ENCODE assay signal across 11 mouse cellular contexts in the genomic region with DNA sequence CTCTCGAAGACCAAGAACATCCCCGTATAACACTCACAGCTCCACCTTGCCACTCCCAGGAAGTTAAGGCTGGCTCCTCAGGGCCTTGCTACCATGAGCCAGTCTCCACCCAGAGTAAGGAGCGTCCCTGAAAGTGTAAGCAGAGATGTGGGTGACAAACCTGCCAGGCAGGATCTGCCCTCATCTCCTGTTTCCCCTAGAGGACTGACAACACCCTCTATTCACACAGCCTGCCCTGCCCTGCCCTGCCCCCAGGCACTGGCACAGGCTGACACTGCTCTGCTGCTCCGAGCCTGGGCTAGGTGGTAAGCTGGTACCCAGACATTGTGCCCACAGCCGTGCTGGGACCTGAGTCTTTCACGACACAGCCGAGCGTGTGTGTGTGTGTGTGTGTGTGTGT. TPM values are rescaled to one million over a fixed set of nuclear protein-coding genes. Genes with fewer than 3 reads are reported as not detected.
DNase-seq lines count a peak whose midpoint lies in the region; ATAC-seq and TF ChIP-seq lines count a peak whose summit lies in the region.
"Had no signal": no experiment of that assay in that cellular context is flagged by ENCODE, and none has a peak within 500 bp of the region (broad histone marks: within the 10 kb centered on the region; RNA-seq: fewer than 3 reads in every experiment).

No protein-coding gene starts in this region.

- no peaks in the 10 kb centered on the region for H3K4me1 ChIP-seq in embryonic facial prominence, embryonic 11.5 days (ENCODE audit: control insufficient read depth, insufficient read depth, low read length)
- H3K4me1 ChIP-seq in embryonic facial prominence, embryonic 10.5 days, result peaks cover 28% of the 10 kb centered on the region
- H3K4me1 ChIP-seq in stomach, embryonic 14.5 days (ENCODE audit: control insufficient read depth, insufficient read depth, low read length), result no peaks in the 10 kb centered on the region
- H3K4me1 ChIP-seq in forebrain, postnatal 0 days (ENCODE audit: insufficient read depth), result no peaks in the 10 kb centered on the region

- H3K4me3 ChIP-seq in embryonic facial prominence, embryonic 11.5 days (ENCODE audit: low read depth, low read length), result no peak overlapping the region
- no peak overlapping the region for H3K4me3 ChIP-seq in embryonic facial prominence, embryonic 10.5 days
- no peak overlapping the region for H3K4me3 ChIP-seq in stomach, embryonic 14.5 days (ENCODE audit: low read depth, low read length)
- no peak overlapping the region for H3K4me3 ChIP-seq in forebrain, postnatal 0 days (ENCODE audit: low read depth, low read length)

- H3K9me3 ChIP-seq in embryonic facial prominence, embryonic 11.5 days (replicated peaks; ENCODE audit: control insufficient read depth, low read length), result no peaks in the 10 kb centered on the region
- no peaks in the 10 kb centered on the region for H3K9me3 ChIP-seq in embryonic facial prominence, embryonic 10.5 days
- H3K9me3 ChIP-seq in stomach, embryonic 14.5 days (ENCODE audit: control insufficient read depth, low read depth, low read length), result no peaks in the 10 kb centered on the region
- H3K9me3 ChIP-seq in forebrain, postnatal 0 days (ENCODE audit: low read length), result no peaks in the 10 kb centered on the region

- H3K27me3 ChIP-seq in embryonic facial prominence, embryonic 11.5 days (ENCODE audit: control insufficient read depth, insufficient read depth, low read length), result no peaks in the 10 kb centered on the region
- no peaks in the 10 kb centered on the region for H3K27me3 ChIP-seq in embryonic facial prominence, embryonic 10.5 days (replicated peaks; ENCODE audit: low read depth, poor library complexity, severe bottlenecking)
- H3K27me3 ChIP-seq in stomach, embryonic 14.5 days (ENCODE audit: control insufficient read depth, insufficient read depth, low read length), result no peaks in the 10 kb centered on the region
- no peaks in the 10 kb centered on the region for H3K27me3 ChIP-seq in forebrain, postnatal 0 days (ENCODE audit: insufficient read depth, low read length)

- no peak overlapping the region for H3K4me2 ChIP-seq in embryonic facial prominence, embryonic 11.5 days (ENCODE audit: low read depth, low read length)
- H3K4me2 ChIP-seq in stomach, embryonic 14.5 days (replicated peaks; ENCODE audit: low read depth, low read length), result no peak overlapping the region
- H3K4me2 ChIP-seq in forebrain, postnatal 0 days (ENCODE audit: low read depth), result no peak overlapping the region

- no peak overlapping the region for H3K27ac ChIP-seq in embryonic facial prominence, embryonic 11.5 days (replicated peaks; ENCODE audit: low read depth, low read length)
- no peak overlapping the region for H3K27ac ChIP-seq in embryonic facial prominence, embryonic 10.5 days (replicated peaks)
- 0 out of 2 replicates have a peak overlapping the region, but pooled peaks have one; percentile 52 for H3K27ac ChIP-seq in stomach, embryonic 14.5 days (ENCODE audit: low read length)
- H3K27ac ChIP-seq in forebrain, postnatal 0 days (ENCODE audit: low read depth, low read length), result no peak overlapping the region

- 65% methylated on average over 8 of the region's 8 CpGs for WGBS in embryonic facial prominence, embryonic 11.5 days
- WGBS in embryonic facial prominence, embryonic 10.5 days, result 60% methylated on average over 8 of the region's 8 CpGs
- 58% methylated on average over 7 of the region's 8 CpGs for WGBS in stomach, embryonic 14.5 days
- 73% methylated on average over 8 of the region's 8 CpGs for WGBS in forebrain, postnatal 0 days

- DNase-seq in embryonic facial prominence, embryonic 11.5 days (ENCODE audit: low spot score), result no peak
- no peak for DNase-seq in embryonic facial prominence, embryonic 10.5 days (ENCODE audit: low spot score)
- peak; percentile 61 to 75 for DNase-seq in lung, adult 18-20 months
- no peak for DNase-seq in lung, postnatal 14 days
- no peak for DNase-seq in forebrain, postnatal 0 days
- DNase-seq: cerebellum, postnatal 14 days; left cerebral cortex, postnatal 4 days had no signal

- no peak for TF ChIP-seq CTCF in forebrain, postnatal 0 days (IDR thresholded peaks at IDR 0.05; ENCODE audit: low read depth)

- 0 out of 2 replicates have a peak, but pooled peaks have one; percentile 42 for ATAC-seq in embryonic facial prominence, embryonic 11.5 days (replicated peaks; ENCODE audit: insufficient number of reproducible peaks, low FRiP score, low TSS enrichment, low read depth)
- peak; percentile 46 to 61; a peak in 3 of 4 replicates for ATAC-seq in hematopoietic stem cell, adult 5-6 weeks (replicated peaks in 1 of 2; ENCODE audit: insufficient read depth in 1 of 2, low FRiP score in 2 of 2, low TSS enrichment in 1 of 2, low read depth in 1 of 2, poor library complexity in 2 of 2, severe bottlenecking in 2 of 2)
- peak; percentile 73 for ATAC-seq in stomach, embryonic 14.5 days (ENCODE audit: insufficient number of reproducible peaks, insufficient read depth, low FRiP score, low read depth)
- no peak for ATAC-seq in granulocyte monocyte progenitor cell, adult 5-6 weeks (replicated peaks; ENCODE audit: poor library complexity, severe bottlenecking)
- ATAC-seq in forebrain, postnatal 0 days, result no peak

- H3K9ac ChIP-seq in embryonic facial prominence, embryonic 11.5 days (replicated peaks; ENCODE audit: low read length), result no peak overlapping the region
- H3K9ac ChIP-seq in stomach, embryonic 14.5 days (replicated peaks; ENCODE audit: low read depth, low read length), result no peak overlapping the region
- no peak overlapping the region for H3K9ac ChIP-seq in forebrain, postnatal 0 days

- no peaks in the 10 kb centered on the region for H3K36me3 ChIP-seq in embryonic facial prominence, embryonic 11.5 days (replicated peaks; ENCODE audit: control insufficient read depth, insufficient read depth, low read depth, low read length)
- no peaks in the 10 kb centered on the region for H3K36me3 ChIP-seq in embryonic facial prominence, embryonic 10.5 days (replicated peaks)
- no peaks in the 10 kb centered on the region for H3K36me3 ChIP-seq in stomach, embryonic 14.5 days (ENCODE audit: control insufficient read depth, insufficient read depth, low read length)
- H3K36me3 ChIP-seq in forebrain, postnatal 0 days (ENCODE audit: insufficient read depth), result no peaks in the 10 kb centered on the region

RNA-seq across cellular contexts. Expression of a gene that starts 27.0 kb away (rescaled TPM):
- polyA plus RNA-seq in embryonic facial prominence, embryonic 11.5 days (2014; fragmentation: Nextera tagmentation; extraction: Ambion mirVana), result 6.6 and 7.3 TPM in 2 replicates
- 10.4 and 11.1 TPM in 2 replicates for polyA plus RNA-seq in embryonic facial prominence, embryonic 10.5 days (2016; fragmentation: Nextera tagmentation; extraction: Ambion mirVana)
- 10.6 and 12.8 TPM in 2 replicates for total RNA-seq in hematopoietic stem cell, adult 5-6 weeks (2017)
- polyA plus RNA-seq in stomach, embryonic 14.5 days (2014; fragmentation: Nextera tagmentation; extraction: Ambion mirVana), result 8.8 and 9.5 TPM in 2 replicates
- 2.1 and 5.0 TPM in 2 replicates for total RNA-seq in granulocyte monocyte progenitor cell, adult 5-6 weeks (2014; fragmentation: Nextera tagmentation)
- total RNA-seq in granulocyte monocyte progenitor cell, adult 5-6 weeks (2017), result 1.5 and 2.0 TPM in 2 replicates
- 3.7 and 5.8 TPM in 2 replicates for total RNA-seq in forebrain, postnatal 0 days (2014; rRNA removed)
- polyA plus RNA-seq in forebrain, postnatal 0 days (2015; fragmentation: Nextera tagmentation; extraction: Ambion mirVana), result 1.2 and 1.3 TPM in 2 replicates

RNA-seq across cellular contexts. Expression of a gene that starts 36.1 kb away (rescaled TPM):
- polyA plus RNA-seq in embryonic facial prominence, embryonic 11.5 days (2014; fragmentation: Nextera tagmentation; extraction: Ambion mirVana), result 76.4 and 80.3 TPM in 2 replicates
- 66.3 and 69.3 TPM in 2 replicates for polyA plus RNA-seq in embryonic facial prominence, embryonic 10.5 days (2016; fragmentation: Nextera tagmentation; extraction: Ambion mirVana)
- total RNA-seq in hematopoietic stem cell, adult 5-6 weeks (2017), result 78.7 and 87.2 TPM in 2 replicates
- 76.8 and 78.1 TPM in 2 replicates for polyA plus RNA-seq in stomach, embryonic 14.5 days (2014; fragmentation: Nextera tagmentation; extraction: Ambion mirVana)
- total RNA-seq in granulocyte monocyte progenitor cell, adult 5-6 weeks (2014; fragmentation: Nextera tagmentation), result 95.8 and 123 TPM in 2 replicates
- total RNA-seq in granulocyte monocyte progenitor cell, adult 5-6 weeks (2017), result 65.1 and 69.7 TPM in 2 replicates
- 125 and 136 TPM in 2 replicates for total RNA-seq in forebrain, postnatal 0 days (2014; rRNA removed)
- 87.5 and 104 TPM in 2 replicates for polyA plus RNA-seq in forebrain, postnatal 0 days (2015; fragmentation: Nextera tagmentation; extraction: Ambion mirVana)

RNA-seq across cellular contexts. Expression of a gene that starts 36.4 kb away (rescaled TPM):
- 2.0 and 2.4 TPM in 2 replicates for polyA plus RNA-seq in embryonic facial prominence, embryonic 11.5 days (2014; fragmentation: Nextera tagmentation; extraction: Ambion mirVana)
- polyA plus RNA-seq in embryonic facial prominence, embryonic 10.5 days (2016; fragmentation: Nextera tagmentation; extraction: Ambion mirVana), result 2.2 and 2.5 TPM in 2 replicates
- not detected in 2 replicates for total RNA-seq in hematopoietic stem cell, adult 5-6 weeks (2017)
- 16.1 and 17.5 TPM in 2 replicates for polyA plus RNA-seq in stomach, embryonic 14.5 days (2014; fragmentation: Nextera tagmentation; extraction: Ambion mirVana)
- not detected in 2 replicates for total RNA-seq in granulocyte monocyte progenitor cell, adult 5-6 weeks (2014; fragmentation: Nextera tagmentation)
- not detected in 2 replicates for total RNA-seq in granulocyte monocyte progenitor cell, adult 5-6 weeks (2017)
- total RNA-seq in forebrain, postnatal 0 days (2014; rRNA removed), result 19.4 and 24.7 TPM in 2 replicates
- 5.1 and 7.5 TPM in 2 replicates for polyA plus RNA-seq in forebrain, postnatal 0 days (2015; fragmentation: Nextera tagmentation; extraction: Ambion mirVana)

RNA-seq across cellular contexts. Expression of a gene that starts 36.7 kb away (rescaled TPM):
- polyA plus RNA-seq in embryonic facial prominence, embryonic 11.5 days (2014; fragmentation: Nextera tagmentation; extraction: Ambion mirVana), result not detected in 2 replicates
- not detected in 2 replicates for polyA plus RNA-seq in embryonic facial prominence, embryonic 10.5 days (2016; fragmentation: Nextera tagmentation; extraction: Ambion mirVana)
- total RNA-seq in hematopoietic stem cell, adult 5-6 weeks (2017), result not detected in 2 replicates
- polyA plus RNA-seq in stomach, embryonic 14.5 days (2014; fragmentation: Nextera tagmentation; extraction: Ambion mirVana), result 1.7 and 1.9 TPM in 2 replicates
- total RNA-seq in granulocyte monocyte progenitor cell, adult 5-6 weeks (2014; fragmentation: Nextera tagmentation), result not detected in 2 replicates
- total RNA-seq in granulocyte monocyte progenitor cell, adult 5-6 weeks (2017), result not detected in 2 replicates
- not detected in 2 replicates for total RNA-seq in forebrain, postnatal 0 days (2014; rRNA removed)
- polyA plus RNA-seq in forebrain, postnatal 0 days (2015; fragmentation: Nextera tagmentation; extraction: Ambion mirVana), result 0.12 and 0.13 TPM in 2 replicates
- total RNA-seq: left cerebral cortex, postnatal 4 days; midbrain, postnatal 0 days had no signal

RNA-seq across cellular contexts. Expression of a gene that starts 49.5 kb away (rescaled TPM):
- polyA plus RNA-seq in embryonic facial prominence, embryonic 11.5 days (2014; fragmentation: Nextera tagmentation; extraction: Ambion mirVana), result 27.2 and 29.7 TPM in 2 replicates
- polyA plus RNA-seq in embryonic facial prominence, embryonic 10.5 days (2016; fragmentation: Nextera tagmentation; extraction: Ambion mirVana), result 27.1 and 28.1 TPM in 2 replicates
- 3.8 and 7.8 TPM in 2 replicates for total RNA-seq in hematopoietic stem cell, adult 5-6 weeks (2017)
- polyA plus RNA-seq in stomach, embryonic 14.5 days (2014; fragmentation: Nextera tagmentation; extraction: Ambion mirVana), result 19.5 and 21.9 TPM in 2 replicates
- 1.4 and 3.3 TPM in 2 replicates for total RNA-seq in granulocyte monocyte progenitor cell, adult 5-6 weeks (2014; fragmentation: Nextera tagmentation)
- total RNA-seq in granulocyte monocyte progenitor cell, adult 5-6 weeks (2017), result 10.9 and 11.6 TPM in 2 replicates
- 21.4 and 21.9 TPM in 2 replicates for total RNA-seq in forebrain, postnatal 0 days (2014; rRNA removed)
- 19.4 and 23.2 TPM in 2 replicates for polyA plus RNA-seq in forebrain, postnatal 0 days (2015; fragmentation: Nextera tagmentation; extraction: Ambion mirVana)

Comparison
In these comparisons a context has a peak if more than half of its experiments do, and no peak if none do; other contexts are left out.
1. DNase-seq: peak in lung, adult 18-20 months (2 of 2); none in embryonic facial prominence, embryonic 11.5 days (single experiment), embryonic facial prominence, embryonic 10.5 days (single experiment), lung, postnatal 14 days (single experiment) and forebrain, postnatal 0 days (single experiment).
2. ATAC-seq: peak in embryonic facial prominence, embryonic 11.5 days (single experiment), hematopoietic stem cell, adult 5-6 weeks (2 of 2) and stomach, embryonic 14.5 days (single experiment); none in granulocyte monocyte progenitor cell, adult 5-6 weeks (single experiment) and forebrain, postnatal 0 days (single experiment).